Mouse (Mus musculus) hindbrain, embryonic 15.5 days (tissue): ENCODE results near the gene Tbc1d10b. TPM values are rescaled to one million over a fixed set of nuclear protein-coding genes. Genes with fewer than 3 reads are reported as not detected.
A peak's percentile ranks its signal among the peaks of the same experiment; 100 is the strongest.

ENCODE experiments used
- ATAC-seq: fragments of 200-750 bp; cut with Nextera tagmentation; 2 replicates; pipeline ENCODE4 v1.8.0; 2017; ENCODE audit warnings: low read depth, moderate number of reproducible peaks, moderate TSS enrichment; ENCODE audit not compliant: low FRiP score
- H3K27ac ChIP-seq: fragments of 300-500 bp; sonication (generic); replicated peaks from 2 replicates; pipeline ENCODE4 v1.5.1; 2015; ENCODE audit warnings: mild to moderate bottlenecking, inconsistent platforms
- H3K27me3 ChIP-seq: fragments of 300-500 bp; sonication (generic); 2 replicates; pipeline ENCODE4 v1.6.1; 2015; ENCODE audit warnings: control low read depth, inconsistent platforms
- H3K36me3 ChIP-seq: fragments of 300-500 bp; sonication (generic); 2 replicates; pipeline ENCODE4 v1.6.1; 2015; ENCODE audit warnings: control low read depth, inconsistent platforms
- H3K4me1 ChIP-seq: fragments of 300-500 bp; sonication (generic); replicated peaks from 2 replicates; pipeline ENCODE4 v1.6.1; 2015; ENCODE audit warnings: control low read depth, inconsistent platforms
- H3K4me2 ChIP-seq: fragments of 300-500 bp; sonication (generic); 2 replicates; pipeline ENCODE4 v1.6.1; 2015; ENCODE audit warnings: moderate library complexity, mild to moderate bottlenecking, inconsistent platforms
- H3K4me3 ChIP-seq: fragments of 300-500 bp; sonication (generic); 2 replicates; pipeline ENCODE4 v1.5.1; 2015; ENCODE audit warnings: mild to moderate bottlenecking, inconsistent platforms
- H3K9ac ChIP-seq: fragments of 300-500 bp; sonication (generic); 2 replicates; pipeline ENCODE4 v1.6.1; 2015; ENCODE audit warnings: inconsistent platforms
- H3K9me3 ChIP-seq: fragments of 300-500 bp; sonication (generic); 2 replicates; pipeline ENCODE4 v1.6.1; 2016; ENCODE audit warnings: control low read depth, inconsistent platforms
- WGBS: fragments of 180-500 bp; shearing (Covaris S2); methylation state at CpG from one replicate; pipeline ENCODE4 v1.1.7; 2015; 5-methylcytosine and 5-hydroxymethylcytosine counted together
- polyA plus RNA-seq: library from polyadenylated mRNA; unstranded; fragments of >200 nt; fragmentation: Nextera tagmentation; extraction: Ambion mirVana; gene quantifications from 2 replicates; pipeline ENCODE4 v1.2.1, GENCODE M21; 2015

The Tbc1d10b gene
- polyA plus RNA-seq, 1 experiment from 2014 or later, result 38.8 TPM

- no peaks in the 10 kb centered on the region for H3K9me3 ChIP-seq
- no peak overlapping the region for H3K27ac ChIP-seq
- H3K4me1 ChIP-seq, result peaks cover 39% of the 10 kb centered on the region
- no peak overlapping the region for H3K9ac ChIP-seq
- WGBS, result 92% methylated on average over 2 of the region's 2 CpGs
- H3K27me3 ChIP-seq, result no peaks in the 10 kb centered on the region
- H3K36me3 ChIP-seq, result peaks cover 40% of the 10 kb centered on the region
- no peak for ATAC-seq
- H3K4me3 ChIP-seq, result no peak overlapping the region
- H3K4me2 ChIP-seq, result peak overlapping the region; percentile 81
These were observed 26.5 kb upstream of the Tbc1d10b start for GRCm38 (mm10) chr7:127234777-127235176.

GRCm38 (mm10) chr7:127233765-127234164, 25.5 kb upstream of the Tbc1d10b start:
- no peak for ATAC-seq
- H3K27me3 ChIP-seq, result no peaks in the 10 kb centered on the region
- peak overlapping the region; percentile 81 for H3K4me2 ChIP-seq
- H3K9me3 ChIP-seq, result no peaks in the 10 kb centered on the region
- H3K9ac ChIP-seq, result peak overlapping the region; percentile 94
- peaks cover 41% of the 10 kb centered on the region for H3K4me1 ChIP-seq
- 4% methylated on average over 9 of the region's 9 CpGs for WGBS
- H3K36me3 ChIP-seq, result peaks cover 35% of the 10 kb centered on the region
- H3K4me3 ChIP-seq, result peak overlapping the region; percentile 86
- H3K27ac ChIP-seq, result peak overlapping the region; percentile 96

DNA sequence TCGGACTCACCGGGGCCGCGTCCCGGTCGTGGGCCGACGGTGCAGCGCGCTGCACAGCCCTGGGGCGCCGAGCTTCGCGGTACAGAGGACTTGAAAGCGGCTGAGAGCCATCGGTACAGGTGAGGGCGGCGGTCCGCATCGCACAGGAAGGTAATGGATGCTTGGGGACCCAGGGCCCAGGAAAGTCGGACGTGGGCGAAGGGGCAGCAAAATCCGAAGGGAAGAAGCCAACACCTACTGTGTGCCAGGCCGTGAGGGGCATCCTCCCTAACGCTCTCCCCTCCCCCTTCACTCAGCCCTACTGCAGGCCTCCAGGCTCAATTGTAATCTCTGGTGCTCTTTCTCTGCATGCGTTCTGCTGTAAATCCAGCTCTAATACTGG, 25.1 kb upstream of the Tbc1d10b start:
- no peaks in the 10 kb centered on the region for H3K27me3 ChIP-seq
- H3K27ac ChIP-seq, result peak overlapping the region; percentile 96
- peaks cover 31% of the 10 kb centered on the region for H3K36me3 ChIP-seq
- H3K4me2 ChIP-seq, result peak overlapping the region; percentile 81
- WGBS, result 0% methylated on average over 26 of the region's 27 CpGs
- peaks cover 41% of the 10 kb centered on the region for H3K4me1 ChIP-seq
- H3K9ac ChIP-seq, result peak overlapping the region; percentile 94
- H3K9me3 ChIP-seq, result no peaks in the 10 kb centered on the region
- H3K4me3 ChIP-seq, result peak overlapping the region; percentile 86
- peak; percentile 58 for ATAC-seq

DNA sequence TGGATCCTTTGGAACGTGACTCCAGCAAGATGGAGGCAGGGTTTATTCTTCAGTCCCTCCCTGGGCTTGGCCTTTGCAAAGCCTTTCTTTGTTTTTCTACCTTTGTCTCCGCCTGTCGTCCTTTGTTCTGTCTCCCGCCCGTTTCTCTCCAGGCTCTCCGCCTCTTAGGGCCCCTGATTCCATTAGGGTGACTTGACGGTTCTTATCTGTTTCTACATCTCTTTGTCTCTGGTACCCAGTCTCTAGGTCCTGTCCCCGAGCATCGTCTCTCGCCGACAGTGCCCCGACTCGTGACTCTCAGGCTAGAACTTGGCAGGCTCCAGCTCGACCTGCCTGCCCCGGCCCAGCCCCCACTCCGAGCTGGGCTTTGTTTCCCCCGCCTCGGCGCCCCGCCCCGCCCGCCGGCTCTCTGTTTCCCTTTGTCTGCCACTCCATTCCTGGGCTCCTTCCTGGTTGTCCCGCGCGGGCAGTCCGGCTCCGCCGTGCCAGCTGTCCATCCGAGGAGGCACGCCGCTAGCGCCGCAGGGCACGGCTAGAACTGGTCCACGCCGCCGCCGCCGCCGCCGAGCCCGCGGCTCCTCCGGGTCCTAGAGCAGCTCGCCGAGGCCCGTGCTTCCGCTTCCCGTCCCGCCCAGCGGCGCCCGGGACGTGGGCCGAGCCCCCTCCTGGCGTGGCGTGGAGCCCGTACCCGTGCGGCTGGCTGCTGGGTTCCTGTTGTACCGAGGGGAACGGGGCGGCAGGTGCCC, 24.5 kb upstream of the Tbc1d10b start, which contains the start of the genes Zfp553 and Sept1:
TSS of gene Zfp553 (plus strand) at position 440 of the 746 bp plus-strand sequence.
TSS of gene Sept1 (minus strand) at position 509 of the 746 bp plus-strand sequence.
- Histone ChIP-seq H3K4me2 (peak within 1 kb of the TSS; percentile 81), H3K27ac (peak within 1 kb of the TSS; percentile 96), H3K27me3 (no peaks in the 10 kb centered on the region), H3K4me3 (peak within 1 kb of the TSS; percentile 86), H3K9ac (peak within 1 kb of the TSS; percentile 94), H3K4me1 (peaks cover 41% of the 10 kb centered on the region), H3K36me3 (peaks cover 25% of the 10 kb centered on the region), H3K9me3 (no peaks in the 10 kb centered on the region)
- under 1% methylated on average over 43 of the region's 64 CpGs for whole genome bisulfite sequencing
- ATAC-seq, result peak; percentile 93

- ATAC-seq, result no peak
- Histone ChIP-seq H3K4me3 (peak overlapping the region; percentile 86), H3K9ac (peak overlapping the region; percentile 94), H3K27ac (peak overlapping the region; percentile 96), H3K36me3 (peaks cover 19% of the 10 kb centered on the region), H3K9me3 (no peaks in the 10 kb centered on the region), H3K4me2 (peak overlapping the region; percentile 81), H3K27me3 (no peaks in the 10 kb centered on the region), H3K4me1 (peaks cover 41% of the 10 kb centered on the region)
- WGBS, result 2% methylated on average over 20 of the region's 20 CpGs
These were observed 23.8 kb upstream of the Tbc1d10b start for GRCm38 (mm10) chr7:127231826-127232621.

DNA sequence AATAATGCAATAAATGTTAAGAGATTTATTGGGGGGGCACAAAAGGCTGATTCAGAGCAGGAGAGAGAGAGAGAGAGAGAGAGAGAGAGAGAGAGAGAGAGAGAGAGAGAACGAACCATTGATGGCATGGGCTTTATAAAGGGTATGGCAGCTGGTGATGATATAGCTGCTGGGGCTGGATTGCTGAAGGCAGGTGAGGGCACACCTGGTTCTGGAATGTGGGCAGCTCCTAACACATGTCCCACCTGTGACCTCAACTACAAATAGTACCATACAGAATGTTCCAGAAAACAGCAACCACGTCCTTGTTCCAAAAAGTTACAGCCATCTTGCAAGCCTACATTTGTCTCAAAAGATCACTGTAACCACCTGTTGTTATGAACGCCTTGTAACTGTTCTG, 23.1 kb upstream of the Tbc1d10b start:
- ATAC-seq, result no peak
- peak overlapping the region; percentile 94; the same call in 1 of the 2 replicates for H3K9ac ChIP-seq
- H3K9me3 ChIP-seq, result no peaks in the 10 kb centered on the region
- peak overlapping the region; percentile 96 for H3K27ac ChIP-seq
- 68% methylated on average over 3 of the region's 3 CpGs for WGBS
- H3K4me1 ChIP-seq, result peaks cover 41% of the 10 kb centered on the region
- no peaks in the 10 kb centered on the region for H3K27me3 ChIP-seq
- peaks cover 12% of the 10 kb centered on the region for H3K36me3 ChIP-seq
- peak overlapping the region; percentile 86 for H3K4me3 ChIP-seq
- peak overlapping the region; percentile 81 for H3K4me2 ChIP-seq

GRCm38 (mm10) chr7:127228615-127229303, 20.5 kb upstream of the Tbc1d10b start:
- no peak for ATAC-seq
- no peaks in the 10 kb centered on the region for H3K36me3 ChIP-seq
- H3K9me3 ChIP-seq, result no peaks in the 10 kb centered on the region
- no peak overlapping the region for H3K4me3 ChIP-seq
- peaks cover 26% of the 10 kb centered on the region for H3K4me1 ChIP-seq
- no peak overlapping the region for H3K4me2 ChIP-seq
- no peaks in the 10 kb centered on the region for H3K27me3 ChIP-seq
- WGBS, result 60% methylated on average over 4 of the region's 4 CpGs
- H3K27ac ChIP-seq, result no peak overlapping the region
- no peak overlapping the region for H3K9ac ChIP-seq

DNA sequence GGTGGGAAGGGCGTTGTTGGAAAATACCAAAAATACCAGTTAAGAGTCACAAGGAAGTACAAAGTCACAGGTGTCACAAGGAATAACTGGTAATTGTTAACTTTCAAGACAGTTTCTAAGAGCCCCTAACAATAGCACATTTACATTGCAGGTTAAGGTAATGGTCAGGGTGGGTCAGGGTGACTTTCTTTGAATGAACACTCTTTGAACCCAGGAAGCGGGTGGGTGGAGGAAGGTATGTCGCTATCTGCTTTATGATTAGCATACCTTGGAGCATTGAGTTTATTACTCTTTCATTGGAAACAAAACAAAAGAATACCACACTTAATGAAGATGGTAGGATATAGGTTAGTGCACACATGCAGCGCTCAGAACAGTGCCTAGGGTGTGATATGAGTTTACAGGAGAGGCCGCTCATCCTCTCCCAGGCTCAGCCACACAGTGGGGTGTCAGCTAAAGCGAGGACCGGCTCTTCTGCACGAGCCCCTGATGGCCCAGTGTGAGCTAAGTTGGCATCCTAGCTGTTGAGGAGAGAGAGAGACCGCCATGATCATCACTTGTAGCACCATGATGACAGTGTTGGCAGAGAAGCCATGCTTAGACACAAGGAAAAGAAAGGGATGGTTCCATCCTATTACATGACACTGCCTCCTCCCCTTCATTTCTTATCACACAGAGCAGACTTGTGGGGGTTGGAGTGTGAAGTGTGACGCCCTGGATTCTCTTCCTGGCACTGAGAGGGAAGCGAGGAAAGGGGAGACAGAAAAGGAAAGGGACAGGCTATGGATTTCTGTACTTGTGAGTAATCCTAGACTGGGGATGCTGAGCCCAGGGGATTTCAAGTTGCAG, 17.1 kb upstream of the Tbc1d10b start:
- no peak overlapping the region for H3K4me3 ChIP-seq
- no peaks in the 10 kb centered on the region for H3K9me3 ChIP-seq
- H3K9ac ChIP-seq, result no peak overlapping the region
- H3K27me3 ChIP-seq, result no peaks in the 10 kb centered on the region
- WGBS, result 93% methylated on average over 11 of the region's 11 CpGs
- H3K4me2 ChIP-seq, result no peak overlapping the region
- H3K27ac ChIP-seq, result no peak overlapping the region
- H3K4me1 ChIP-seq, result peaks cover 8% of the 10 kb centered on the region
- ATAC-seq, result no peak
- H3K36me3 ChIP-seq, result no peaks in the 10 kb centered on the region

GRCm38 (mm10) chr7:127224616-127225015, 16.3 kb upstream of the Tbc1d10b start:
- Histone ChIP-seq H3K4me3 (no peak overlapping the region), H3K36me3 (no peaks in the 10 kb centered on the region), H3K27me3 (no peaks in the 10 kb centered on the region), H3K4me2 (no peak overlapping the region), H3K4me1 (peaks cover under 1% of the 10 kb centered on the region; the same call in 1 of the 2 replicates), H3K9me3 (no peaks in the 10 kb centered on the region), H3K9ac (no peak overlapping the region), H3K27ac (no peak overlapping the region)
- WGBS, result 93% methylated on average over 6 of the region's 6 CpGs
- ATAC-seq, result no peak

GRCm38 (mm10) chr7:127223515-127224478, 15.5 kb upstream of the Tbc1d10b start:
- H3K36me3 ChIP-seq, result no peaks in the 10 kb centered on the region
- H3K27me3 ChIP-seq, result no peaks in the 10 kb centered on the region
- no peaks in the 10 kb centered on the region for H3K4me1 ChIP-seq
- no peak overlapping the region for H3K4me2 ChIP-seq
- no peak overlapping the region for H3K4me3 ChIP-seq
- ATAC-seq, result no peak
- no peak overlapping the region for H3K27ac ChIP-seq
- WGBS, result 86% methylated on average over 6 of the region's 6 CpGs
- H3K9me3 ChIP-seq, result no peaks in the 10 kb centered on the region
- H3K9ac ChIP-seq, result no peak overlapping the region
